Mouse (Mus musculus) heart, postnatal 14 days (tissue): ENCODE data around the gene Trpc4. TPM values are rescaled to one million over a fixed set of nuclear protein-coding genes. Genes with fewer than 3 reads are reported as not detected.
A peak's percentile ranks its signal among the peaks of the same experiment; 100 is the strongest.

Experiments used
- DNase-seq, 2 experiments: peaks; one replicate each; pipeline ENCODE4 v3.0.0; 2021 to 2022
- intact Hi-C: fragments of 180-260 bp; cut with DNase I; formaldehyde crosslinking; loops from one replicate; pipeline ENCODE4 v1.15.1; 2025
- total RNA-seq, 2 experiments: library from RNA; stranded (reverse); gene quantifications; 2 replicates each; pipeline ENCODE4 v1.2.3; 2021

Trpc4 gene
- total RNA-seq, 2 experiments from 2014 or later, result 0.22 to 0.31 TPM

DNA sequence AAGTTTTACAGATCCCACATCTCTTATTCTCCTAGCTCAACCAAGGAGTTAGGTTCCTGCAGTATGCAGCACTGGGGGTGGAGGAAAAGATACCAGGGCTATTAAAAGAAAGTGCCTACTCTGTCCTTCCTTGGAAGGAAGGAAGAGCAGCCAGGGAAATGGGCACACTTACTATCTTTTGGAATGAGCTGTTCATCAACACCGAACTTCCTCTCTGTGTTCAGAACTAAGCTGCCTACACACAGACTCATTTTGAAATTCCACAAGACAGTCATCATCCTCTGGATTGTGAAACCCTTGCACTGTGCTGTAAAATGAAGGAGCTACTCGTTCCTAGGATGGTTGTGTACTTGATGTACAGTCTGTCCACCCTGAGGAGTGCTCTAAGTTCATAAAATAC, 90.6 kb downstream of the Trpc4 start:
- intact Hi-C loops, result no loop called here
- DNase-seq, result no peak

DNA sequence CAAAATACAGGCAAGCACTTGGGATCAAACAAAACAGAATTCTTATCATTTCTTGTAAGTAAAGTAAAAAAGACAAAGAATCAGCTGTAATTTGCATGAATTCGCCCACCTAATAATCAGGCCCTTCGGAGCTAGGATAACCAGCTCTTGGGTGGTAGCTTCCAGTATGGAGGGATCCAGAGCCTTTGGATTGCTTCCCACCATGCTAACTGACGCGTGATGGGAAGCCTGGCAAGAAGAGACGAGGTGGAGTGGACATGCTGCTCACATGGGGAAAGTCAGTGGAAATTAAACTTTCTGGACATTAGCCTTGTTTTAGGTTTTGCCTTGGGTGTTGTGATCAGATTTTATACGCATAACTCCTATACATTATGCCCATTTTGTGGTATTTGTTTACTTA, 93.5 kb downstream of the Trpc4 start:
- no peak for DNase-seq
- intact Hi-C loops, result no loop called here

DNA sequence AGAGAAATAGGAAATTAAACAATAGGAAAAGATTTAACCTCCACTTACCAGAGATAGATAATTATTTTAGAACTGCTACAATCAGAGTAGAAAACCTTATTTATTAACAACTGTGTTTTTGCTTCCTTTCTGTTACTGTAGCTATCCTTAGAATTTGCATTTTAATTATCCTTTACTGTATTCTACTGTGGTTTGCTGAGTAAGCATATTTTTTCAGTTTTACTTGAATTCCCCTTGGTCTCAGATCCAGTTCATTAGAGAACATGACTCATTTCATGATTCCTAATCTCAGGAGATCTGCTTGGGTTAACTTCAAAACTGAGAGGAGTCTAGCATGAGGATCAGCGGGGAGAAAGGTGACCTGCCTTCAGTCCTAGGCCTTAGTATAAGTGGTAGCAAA, 111.1 kb downstream of the Trpc4 start:
- intact Hi-C loops, result no loop called here

GRCm38 (mm10) chr3:54269180-54269579, 113.3 kb downstream of the Trpc4 start:
- intact Hi-C loops, result no loop called here
- no peak for DNase-seq

More for the DNA sequence above, 111.1 kb downstream of the Trpc4 start:
- DNase-seq, result no peak

DNA sequence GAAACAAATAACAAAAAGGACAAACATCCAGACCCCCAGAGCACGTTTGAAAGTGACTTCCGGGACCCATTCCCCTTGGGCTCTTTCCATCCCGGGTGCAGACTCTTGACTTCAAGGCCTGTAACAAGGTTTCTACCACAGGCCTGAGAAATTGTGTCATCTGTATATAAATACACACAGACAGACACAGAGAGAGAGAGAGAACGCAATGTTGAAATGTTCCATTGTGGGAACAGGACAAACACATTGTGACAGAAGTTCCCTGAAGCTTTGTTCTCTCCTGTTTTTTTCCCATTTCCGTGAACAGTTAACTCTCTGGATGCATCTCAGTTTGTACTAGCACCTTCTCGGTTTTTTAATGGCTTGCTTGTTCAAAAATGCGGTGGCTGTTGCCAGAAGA, 118.8 kb downstream of the Trpc4 start:
- intact Hi-C loops, result no loop called here
- DNase-seq, result no peak

GRCm38 (mm10) chr3:54289731-54290130, 133.9 kb downstream of the Trpc4 start:
- intact Hi-C loops, result no loop called here
- no peak for DNase-seq

- no peak for DNase-seq
- intact Hi-C loops, result loop anchor here (10.0 kb wide), 2 partner anchors 156 to 786 kb away; partner anchors contain the start of gene Trpc4
Observed at GRCm38 (mm10) chr3:54310604-54311003, 154.8 kb downstream of the Trpc4 start.

DNA sequence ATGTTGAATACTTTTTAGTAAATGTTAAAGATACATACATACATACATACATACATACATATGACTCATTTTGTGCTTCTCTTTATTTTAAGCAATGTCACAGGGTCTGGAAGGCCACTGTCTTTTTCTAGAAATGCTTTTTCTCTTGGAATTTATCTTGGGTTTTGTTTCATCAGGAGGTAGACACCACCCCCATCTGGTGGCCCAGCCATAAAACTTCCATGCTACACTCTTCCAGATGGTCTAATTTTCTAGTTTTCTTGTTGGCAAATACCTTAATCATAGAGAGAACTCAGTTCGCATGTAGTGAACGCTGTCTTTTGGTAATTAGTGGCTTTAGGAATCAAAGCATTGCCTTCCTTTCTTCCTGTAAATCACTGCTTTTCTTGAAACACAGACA, 158.2 kb downstream of the Trpc4 start:
- peak; percentile 9 to 10 for DNase-seq
- intact Hi-C loops, result loop anchor here (10.0 kb wide), 2 partner anchors 159 to 789 kb away; partner anchors contain the start of gene Trpc4

DNA sequence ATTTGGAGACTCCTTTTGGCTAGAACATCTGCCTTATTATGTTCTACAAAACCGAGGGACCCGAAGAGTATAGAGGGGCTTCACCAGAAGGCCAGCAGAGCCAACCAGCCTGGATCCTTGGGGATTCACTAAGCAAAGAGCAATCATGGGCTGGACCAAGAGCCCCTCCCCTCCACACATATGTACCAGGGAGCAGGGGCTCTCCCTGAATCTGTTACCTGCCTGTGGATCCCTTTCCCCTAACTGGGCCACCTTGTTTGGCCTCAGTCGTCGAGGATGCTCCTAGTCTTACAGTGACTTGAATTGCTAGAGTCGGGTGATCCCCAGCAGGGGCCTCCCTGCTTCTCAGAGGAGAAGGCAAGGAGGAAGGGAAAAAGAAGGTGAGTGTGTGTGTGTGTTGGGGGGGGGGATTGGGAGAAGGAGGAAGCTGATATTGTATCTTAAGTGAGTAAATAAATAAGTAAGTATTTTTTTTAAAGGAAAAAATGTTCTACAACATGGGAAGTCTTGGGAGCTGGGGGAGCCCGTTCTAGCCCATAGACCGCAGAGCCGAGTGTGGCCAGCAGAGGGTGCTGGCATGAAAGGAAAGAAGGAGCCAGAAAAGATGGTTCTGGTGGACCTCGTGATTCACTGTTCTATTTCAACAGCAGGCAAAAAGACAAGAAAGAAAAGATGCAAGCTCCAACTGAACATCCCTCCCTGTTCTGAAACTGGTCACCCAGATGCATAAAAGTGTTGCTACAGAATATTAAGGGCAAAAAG, 197.2 kb downstream of the Trpc4 start:
- intact Hi-C loops, result loop anchor here (2.0 to 10.0 kb wide), 3 partner anchors 172 to 336 kb away; no protein-coding TSS in a partner anchor
- DNase-seq, result peak; percentile 71 to 88

DNA sequence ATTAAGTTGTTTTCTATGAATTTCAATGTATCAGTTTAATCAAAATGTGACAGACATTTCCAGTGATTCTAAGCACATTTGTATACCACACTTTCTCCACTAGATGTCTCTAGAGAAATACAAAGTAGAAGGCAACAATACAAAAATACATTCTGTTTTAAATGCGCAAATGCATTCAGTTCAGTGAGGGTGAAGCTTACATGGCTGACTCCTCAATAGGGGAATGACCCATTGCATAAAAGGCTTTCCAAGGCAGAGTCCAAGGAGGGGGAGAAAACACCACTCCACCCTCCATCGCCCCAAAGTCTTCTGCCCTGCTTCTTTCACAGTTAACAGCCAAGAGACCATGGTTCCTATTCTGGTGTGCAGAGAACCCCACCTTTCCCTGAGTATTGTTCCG, 201.7 kb downstream of the Trpc4 start:
- DNase-seq, result no peak
- intact Hi-C loops, result loop anchor here (5.0 to 10.0 kb wide), 2 partner anchors 167 to 240 kb away; no protein-coding TSS in a partner anchor

DNA sequence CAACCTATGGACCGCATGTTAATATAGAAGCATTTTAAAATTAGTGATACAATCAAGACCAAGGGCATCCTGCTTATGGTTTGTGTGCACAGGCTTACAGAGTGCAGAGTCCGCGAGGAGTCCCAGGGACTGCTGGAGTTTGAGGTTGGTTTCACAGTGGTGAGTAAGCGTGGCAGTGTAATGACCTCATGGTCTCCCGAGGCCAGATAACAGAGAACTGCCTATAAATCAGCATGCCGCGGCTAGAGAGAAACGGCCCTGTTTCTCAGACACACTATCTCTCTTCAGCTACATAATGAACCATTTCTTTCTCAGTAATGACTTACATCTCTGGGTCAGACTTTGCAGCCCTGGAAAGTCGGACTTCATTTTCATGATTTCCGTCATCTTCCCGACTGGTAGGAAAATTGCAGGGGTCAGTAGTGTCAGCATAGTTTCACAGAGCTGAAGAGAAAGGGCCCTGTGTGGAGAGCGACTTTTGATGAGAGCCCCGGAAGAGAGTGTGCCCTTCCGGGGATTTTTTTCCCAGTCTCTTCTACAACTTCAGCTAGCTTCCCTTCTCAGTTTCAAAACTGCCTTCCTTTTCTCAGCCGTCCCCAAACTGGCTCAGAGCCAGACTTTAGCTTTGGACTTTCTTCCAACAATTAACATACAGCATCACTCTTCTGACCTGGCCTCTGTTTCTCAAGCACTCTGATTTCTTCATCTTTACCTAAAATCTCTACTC, 202.8 kb downstream of the Trpc4 start:
- peak; percentile 40 to 55 for DNase-seq
- intact Hi-C loops, result loop anchor here (5.0 to 10.0 kb wide), 2 partner anchors 166 to 239 kb away; no protein-coding TSS in a partner anchor

DNA sequence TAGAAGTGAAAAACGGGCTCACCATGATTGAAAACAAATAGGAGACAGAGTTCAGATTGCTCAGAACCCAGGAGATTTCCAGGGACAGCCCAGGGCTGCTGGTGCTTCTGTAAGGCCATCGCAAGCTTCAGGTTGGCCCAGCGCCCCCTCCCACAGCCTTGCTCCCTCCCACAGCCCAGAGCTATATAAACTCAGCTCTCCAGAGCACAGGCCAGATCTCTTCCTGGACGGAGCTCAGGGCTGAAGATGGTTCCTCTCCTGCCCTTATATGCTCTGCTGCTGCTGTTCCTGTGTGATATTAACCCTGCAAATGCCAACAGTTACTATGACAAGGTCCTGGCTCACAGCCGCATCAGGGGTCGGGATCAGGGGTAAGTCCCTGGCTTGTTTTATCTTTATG, 205.1 kb downstream of the Trpc4 start, which contains the start of gene Postn:
Gene Postn (plus strand): TSS at position 213 of the 400 bp plus-strand sequence.
- intact Hi-C loops, result loop anchor here (5.0 kb wide), 1 partner anchor 116 kb away; no protein-coding TSS in a partner anchor

GRCm38 (mm10) chr3:54361656-54362055, 205.8 kb downstream of the Trpc4 start:
- intact Hi-C loops, result loop anchor here (5.0 kb wide), 1 partner anchor 116 kb away; no protein-coding TSS in a partner anchor
- no peak for DNase-seq

More for the DNA sequence above, 205.1 kb downstream of the Trpc4 start, which contains the start of gene Postn:
- peak; percentile 43 to 60 for DNase-seq

Other genes with a start within 250 kb of the Trpc4 start
- 100 to 1,000 TPM; 145 to 157 TPM for gene Postn, start 205.1 kb downstream of the Trpc4 start, total RNA-seq